Mouse (Mus musculus): Measurements from ENCODE around the gene Hoxd9.

The Hoxd9 gene

GRCm38 (mm10) chr2:74749337-74750121 is 52.0 kb downstream of the Hoxd9 start:
- no peak for DNase-seq (ENCODE audit: low read depth)
